Mouse (Mus musculus) lung, embryonic 15.5 days (tissue): ENCODE measurements around the gene Gemin7. TPM values are rescaled to one million over a fixed set of nuclear protein-coding genes. Genes with fewer than 3 reads are reported as not detected.
A peak's percentile ranks its signal among the peaks of the same experiment; 100 is the strongest.

Source experiments
- ATAC-seq: fragments of 200-750 bp; cut with Nextera tagmentation; 2 replicates; pipeline ENCODE4 v1.8.0; 2017; ENCODE audit warnings: moderate number of reproducible peaks, borderline replicate concordance; ENCODE audit not compliant: low FRiP score, low TSS enrichment; ENCODE audit errors: extremely low read depth
- H3K27ac ChIP-seq: fragments of 300-500 bp; sonication (generic); 2 replicates; pipeline ENCODE4 v1.5.1; 2015; ENCODE audit warnings: moderate library complexity, mild to moderate bottlenecking, inconsistent platforms
- H3K27me3 ChIP-seq: fragments of 300-500 bp; sonication (generic); 2 replicates; pipeline ENCODE4 v1.6.1; 2015; ENCODE audit warnings: inconsistent platforms
- H3K36me3 ChIP-seq: fragments of 300-500 bp; sonication (generic); 2 replicates; pipeline ENCODE4 v1.6.1; 2015; ENCODE audit warnings: inconsistent platforms
- H3K4me1 ChIP-seq: fragments of 300-500 bp; sonication (generic); 2 replicates; pipeline ENCODE4 v1.6.1; 2015; ENCODE audit warnings: inconsistent platforms
- H3K4me2 ChIP-seq: fragments of 300-500 bp; sonication (generic); 2 replicates; pipeline ENCODE4 v1.6.1; 2015; ENCODE audit warnings: inconsistent platforms, mild to moderate bottlenecking, moderate library complexity
- H3K4me3 ChIP-seq: fragments of 300-500 bp; sonication (generic); 2 replicates; pipeline ENCODE4 v1.5.1; 2015; ENCODE audit warnings: mild to moderate bottlenecking, inconsistent platforms
- H3K9ac ChIP-seq: fragments of 300-500 bp; sonication (generic); 2 replicates; pipeline ENCODE4 v1.6.1; 2015; ENCODE audit warnings: inconsistent platforms
- H3K9me3 ChIP-seq: fragments of 300-500 bp; sonication (generic); 2 replicates; pipeline ENCODE4 v1.6.1; 2016; ENCODE audit warnings: inconsistent platforms
- WGBS: fragments of 180-500 bp; shearing (Covaris S2); methylation state at CpG from one replicate; pipeline ENCODE4 v1.1.7; 2015; 5-methylcytosine and 5-hydroxymethylcytosine counted together
- polyA plus RNA-seq: library from polyadenylated mRNA; unstranded; fragments of >200 nt; fragmentation: Nextera tagmentation; extraction: Ambion mirVana; gene quantifications from 2 replicates; pipeline ENCODE4 v1.2.1, GENCODE M21; 2015

The Gemin7 gene
- polyA plus RNA-seq, 1 experiment from 2014 or later: 164 TPM

- Histone ChIP-seq H3K27ac (0 out of 2 replicates have a peak overlapping the region, but pooled peaks have one; percentile 91), H3K4me1 (peaks cover 49% of the 10 kb centered on the region)
Observed at GRCm38 (mm10) chr7:19560491-19561260, 16.7 kb downstream of the Gemin7 start.

GRCm38 (mm10) chr7:19558965-19559364 is 18.4 kb downstream of the Gemin7 start:
- Histone ChIP-seq H3K27me3 (no peaks in the 10 kb centered on the region), H3K27ac (no peak overlapping the region), H3K4me2 (peak overlapping the region; percentile 5; the same call in 1 of the 2 replicates), H3K9me3 (no peaks in the 10 kb centered on the region), H3K9ac (no peak overlapping the region), H3K4me3 (no peak overlapping the region), H3K4me1 (peaks cover 49% of the 10 kb centered on the region), H3K36me3 (peaks cover 14% of the 10 kb centered on the region)
- WGBS: 38% methylated on average over 2 of the region's 2 CpGs
- no peak for ATAC-seq

More at GRCm38 (mm10) chr7:19560491-19561260, 16.7 kb downstream of the Gemin7 start:
- H3K9ac ChIP-seq: peak overlapping the region; percentile 93
- no peak for ATAC-seq
- peak overlapping the region; percentile 96 for H3K4me2 ChIP-seq
- WGBS: 17% methylated on average over 11 of the region's 11 CpGs
- H3K27me3 ChIP-seq: no peaks in the 10 kb centered on the region
- H3K9me3 ChIP-seq: no peaks in the 10 kb centered on the region; the same call in 1 of the 2 replicates
- peaks cover 20% of the 10 kb centered on the region for H3K36me3 ChIP-seq
- peak overlapping the region; percentile 73 for H3K4me3 ChIP-seq

- ATAC-seq: no peak
- 81% methylated on average over 6 of the region's 6 CpGs for WGBS
- Histone ChIP-seq H3K4me3 (no peak overlapping the region), H3K9me3 (no peaks in the 10 kb centered on the region), H3K4me1 (peaks cover 46% of the 10 kb centered on the region), H3K4me2 (no peak overlapping the region; the same call in 1 of the 2 replicates), H3K27ac (peak overlapping the region; percentile 20; the same call in 1 of the 2 replicates), H3K9ac (no peak overlapping the region), H3K27me3 (no peaks in the 10 kb centered on the region), H3K36me3 (peaks cover 21% of the 10 kb centered on the region)
Observed at GRCm38 (mm10) chr7:19557982-19558900, 19.2 kb downstream of the Gemin7 start.

GRCm38 (mm10) chr7:19557086-19557485 is 20.3 kb downstream of the Gemin7 start:
- no peak for ATAC-seq
- Histone ChIP-seq H3K4me3 (no peak overlapping the region), H3K27me3 (no peaks in the 10 kb centered on the region), H3K36me3 (peaks cover 23% of the 10 kb centered on the region), H3K9ac (no peak overlapping the region), H3K27ac (0 out of 2 replicates have a peak overlapping the region, but pooled peaks have one; percentile 20), H3K4me2 (no peak overlapping the region), H3K9me3 (no peaks in the 10 kb centered on the region), H3K4me1 (peaks cover 42% of the 10 kb centered on the region)
- 95% methylated on average over 2 of the region's 2 CpGs for WGBS

GRCm38 (mm10) chr7:19554168-19554567 is 23.2 kb downstream of the Gemin7 start:
- Histone ChIP-seq H3K27ac (no peak overlapping the region), H3K4me3 (no peak overlapping the region), H3K27me3 (no peaks in the 10 kb centered on the region), H3K9me3 (no peaks in the 10 kb centered on the region), H3K4me1 (peaks cover 22% of the 10 kb centered on the region), H3K9ac (no peak overlapping the region), H3K4me2 (no peak overlapping the region), H3K36me3 (peaks cover 23% of the 10 kb centered on the region)
- no peak for ATAC-seq
- 79% methylated on average over 1 of the region's 1 CpGs for WGBS

- Histone ChIP-seq H3K9me3 (no peaks in the 10 kb centered on the region), H3K4me3 (no peak overlapping the region), H3K27ac (no peak overlapping the region), H3K27me3 (no peaks in the 10 kb centered on the region), H3K9ac (no peak overlapping the region), H3K4me1 (peaks cover 14% of the 10 kb centered on the region), H3K36me3 (peaks cover 23% of the 10 kb centered on the region), H3K4me2 (no peak overlapping the region)
- WGBS: 35% methylated on average over 2 of the region's 2 CpGs
- no peak for ATAC-seq
Observed at GRCm38 (mm10) chr7:19552443-19552842, 25.0 kb downstream of the Gemin7 start.

- Histone ChIP-seq H3K4me2 (no peak overlapping the region), H3K36me3 (peaks cover 23% of the 10 kb centered on the region), H3K9me3 (no peaks in the 10 kb centered on the region), H3K27me3 (no peaks in the 10 kb centered on the region), H3K9ac (no peak overlapping the region), H3K4me3 (no peak overlapping the region), H3K4me1 (peaks cover 16% of the 10 kb centered on the region), H3K27ac (no peak overlapping the region)
- 81% methylated on average over 5 of the region's 5 CpGs for WGBS
- no peak for ATAC-seq
Observed at GRCm38 (mm10) chr7:19551634-19552033, 25.8 kb downstream of the Gemin7 start.

- no peaks in the 10 kb centered on the region for H3K27me3 ChIP-seq
- H3K4me3 ChIP-seq: no peak overlapping the region
- no peak overlapping the region for H3K27ac ChIP-seq
- H3K4me1 ChIP-seq: peaks cover 28% of the 10 kb centered on the region
- no peak overlapping the region for H3K9ac ChIP-seq
- no peaks in the 10 kb centered on the region for H3K9me3 ChIP-seq
- H3K4me2 ChIP-seq: no peak overlapping the region
- ATAC-seq: no peak
- WGBS: 59% methylated on average over 10 of the region's 10 CpGs
- peaks cover 11% of the 10 kb centered on the region for H3K36me3 ChIP-seq
Observed at GRCm38 (mm10) chr7:19549394-19549793, 28.0 kb downstream of the Gemin7 start.

GRCm38 (mm10) chr7:19547344-19547969 is 29.9 kb downstream of the Gemin7 start:
- 0 out of 2 replicates have a peak, but pooled peaks have one; percentile 43 for ATAC-seq
- Histone ChIP-seq H3K27ac (peak overlapping the region; percentile 41), H3K9ac (no peak overlapping the region), H3K36me3 (0 out of 2 replicates have a peak, but pooled peaks cover 2% of the 10 kb centered on the region), H3K4me1 (peaks cover 35% of the 10 kb centered on the region), H3K9me3 (no peaks in the 10 kb centered on the region), H3K4me3 (no peak overlapping the region), H3K4me2 (no peak overlapping the region), H3K27me3 (no peaks in the 10 kb centered on the region)
- WGBS: 59% methylated on average over 2 of the region's 2 CpGs

GRCm38 (mm10) chr7:19546007-19546406 is 31.4 kb downstream of the Gemin7 start:
- Histone ChIP-seq H3K27me3 (no peaks in the 10 kb centered on the region), H3K9ac (no peak overlapping the region), H3K36me3 (no peaks in the 10 kb centered on the region), H3K4me1 (peaks cover 45% of the 10 kb centered on the region), H3K4me2 (no peak overlapping the region), H3K9me3 (no peaks in the 10 kb centered on the region), H3K4me3 (no peak overlapping the region), H3K27ac (no peak overlapping the region; the same call in 1 of the 2 replicates)
- WGBS: 20% methylated on average over 3 of the region's 3 CpGs
- ATAC-seq: no peak

- H3K9ac ChIP-seq: no peak overlapping the region
- H3K9me3 ChIP-seq: no peaks in the 10 kb centered on the region
- no peak for ATAC-seq
- H3K36me3 ChIP-seq: no peaks in the 10 kb centered on the region
- H3K4me3 ChIP-seq: no peak overlapping the region
- H3K27me3 ChIP-seq: no peaks in the 10 kb centered on the region
- peaks cover 48% of the 10 kb centered on the region for H3K4me1 ChIP-seq
- no peak overlapping the region for H3K4me2 ChIP-seq
- no peak overlapping the region for H3K27ac ChIP-seq
- 38% methylated on average over 6 of the region's 6 CpGs for WGBS
Observed at GRCm38 (mm10) chr7:19543584-19543983, 33.8 kb downstream of the Gemin7 start.
